Mouse (Mus musculus) adrenal gland, postnatal 36 days (tissue): Measurements from ENCODE around the gene Cfap43. TPM values are rescaled to one million over a fixed set of nuclear protein-coding genes. Genes with fewer than 3 reads are reported as not detected.
A peak's percentile ranks its signal among the peaks of the same experiment; 100 is the strongest.

Experiments
- DNase-seq, 2 experiments: peaks; one replicate each; pipeline ENCODE4 v3.0.0; 2021; ENCODE audit warnings: mixed read lengths in 1 of 2
- total RNA-seq, 2 experiments: library from RNA; stranded (reverse); gene quantifications; 2 replicates each; pipeline ENCODE4 v1.2.3; 2021

The Cfap43 gene
- total RNA-seq, 2 experiments from 2014 or later, result not detected

DNA sequence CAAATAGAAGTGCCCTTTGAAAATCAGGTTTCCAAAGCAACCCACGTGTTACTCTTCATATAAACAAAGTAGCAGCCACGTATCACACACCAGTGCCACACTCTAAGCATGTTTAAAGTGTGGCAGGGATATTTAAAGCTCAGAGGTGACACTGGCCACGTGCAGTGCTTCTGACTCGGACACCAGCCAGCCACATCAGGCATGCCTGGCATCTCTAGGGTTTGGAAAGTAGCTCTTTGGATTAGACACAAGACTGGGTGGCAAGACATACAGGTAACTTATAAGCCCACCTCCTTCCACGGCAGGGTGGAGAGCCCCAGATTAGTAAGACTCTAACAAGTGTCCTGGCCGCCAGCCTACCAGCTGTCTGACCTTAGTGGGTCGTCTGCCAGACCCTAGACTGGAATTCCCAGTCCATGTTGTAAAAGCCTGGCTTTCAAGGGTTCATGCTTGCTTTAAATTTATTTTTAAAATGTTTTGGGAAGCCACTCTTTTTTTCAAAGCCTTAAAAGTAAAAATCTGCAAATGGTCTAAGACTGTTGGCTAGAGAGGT is 33.8 kb downstream of the Cfap43 start:
- no peak for DNase-seq

DNA sequence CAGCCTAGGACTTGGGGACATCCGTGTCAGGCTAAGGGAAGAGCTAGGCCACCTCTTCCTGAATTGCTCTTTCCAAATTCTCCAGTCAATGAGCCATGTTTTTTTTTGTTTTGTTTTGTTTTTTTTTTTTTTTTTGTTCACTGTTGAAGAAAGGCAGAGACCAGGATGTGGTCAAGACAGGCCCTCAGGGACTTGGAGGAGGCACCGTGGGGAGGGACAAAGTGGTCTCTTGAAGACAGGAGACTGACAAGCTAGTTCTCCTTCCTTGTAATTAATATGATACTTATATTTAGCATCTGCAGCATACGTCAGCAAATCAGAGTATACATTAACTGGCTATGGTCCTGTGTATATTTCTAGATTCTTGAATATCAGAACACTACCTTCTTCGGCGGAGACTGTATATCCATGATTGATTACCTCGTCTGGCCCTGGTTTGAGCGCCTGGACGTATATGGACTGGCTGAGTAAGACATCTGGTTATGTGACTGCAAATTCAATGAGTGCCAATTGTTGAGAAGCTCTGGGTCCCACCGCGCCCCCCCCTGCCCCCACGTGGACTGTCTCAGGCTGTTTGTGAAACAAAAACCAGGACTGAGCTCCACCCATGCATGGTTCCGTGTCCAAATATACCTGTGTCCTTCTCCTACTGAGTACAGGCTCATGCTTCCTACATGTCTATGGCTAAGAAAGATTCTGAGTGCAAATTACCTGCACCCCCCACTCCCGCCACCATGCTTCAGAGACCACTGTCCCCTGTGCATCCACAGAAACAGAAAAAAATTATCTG is 34.6 kb downstream of the Cfap43 start:
- no peak for DNase-seq

GRCm38 (mm10) chr19:47882882-47883254 is 36.2 kb downstream of the Cfap43 start:
- no peak for DNase-seq

DNA sequence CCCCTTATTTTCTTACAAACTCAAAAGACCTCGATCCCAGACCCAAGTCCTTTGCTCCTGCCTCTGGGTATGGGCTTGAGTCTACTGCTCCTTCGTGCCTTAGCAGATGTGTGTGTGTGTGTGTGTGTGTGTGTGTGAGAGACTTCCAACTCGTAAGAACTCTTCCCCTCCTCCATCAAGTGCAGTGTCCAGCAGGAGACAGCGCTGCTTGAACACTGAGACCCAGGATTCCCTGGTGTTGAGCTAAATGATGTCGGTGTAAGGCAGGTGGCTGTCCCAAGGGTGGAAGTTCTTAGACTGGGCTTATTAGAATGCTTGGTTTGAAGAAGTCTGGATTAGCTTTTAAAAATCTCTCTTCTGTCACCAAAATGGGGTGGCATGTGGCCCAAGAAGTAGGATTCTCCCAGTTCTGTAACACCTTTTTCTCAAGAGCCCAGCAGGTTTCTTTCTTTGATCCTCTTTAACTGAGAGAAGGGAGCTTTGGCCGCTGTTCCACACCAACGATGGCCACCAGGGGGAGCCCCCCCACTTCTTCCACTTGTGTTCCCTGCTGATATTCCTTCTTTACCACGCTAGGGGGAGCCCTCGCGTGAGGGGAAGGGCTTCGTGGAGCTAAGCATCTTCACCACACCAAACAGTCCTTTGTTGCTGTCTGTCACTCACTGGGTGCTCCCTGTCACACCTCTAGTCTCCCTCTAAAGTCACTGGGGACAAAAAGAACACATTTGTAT is 36.8 kb downstream of the Cfap43 start:
- peak; percentile 81 to 90 for DNase-seq

- no peak for DNase-seq
Measured at GRCm38 (mm10) chr19:47881538-47881937, 37.5 kb downstream of the Cfap43 start.

DNA sequence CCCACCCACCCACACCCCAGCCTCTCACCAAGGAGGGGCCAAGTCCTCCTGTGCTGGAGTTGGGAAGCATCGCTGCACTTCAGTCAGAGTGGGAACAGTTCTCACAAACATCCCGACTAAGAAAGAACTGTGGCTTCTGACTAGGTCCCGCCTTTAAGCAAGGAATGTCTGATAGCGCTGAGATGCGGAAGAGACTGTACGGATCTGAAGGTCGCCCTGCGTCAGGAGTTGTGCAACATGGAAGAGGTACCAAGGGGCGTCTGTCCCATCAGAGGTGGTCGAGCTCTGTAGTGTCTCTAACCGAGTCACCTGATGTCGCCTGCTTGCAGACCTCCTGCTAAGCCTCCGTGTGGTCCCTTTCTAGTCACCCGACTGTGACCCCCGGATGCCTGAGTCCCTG is 42.8 kb downstream of the Cfap43 start:
- DNase-seq, result no peak

GRCm38 (mm10) chr19:47871515-47871914 is 47.6 kb downstream of the Cfap43 start:
- no peak for DNase-seq

DNA sequence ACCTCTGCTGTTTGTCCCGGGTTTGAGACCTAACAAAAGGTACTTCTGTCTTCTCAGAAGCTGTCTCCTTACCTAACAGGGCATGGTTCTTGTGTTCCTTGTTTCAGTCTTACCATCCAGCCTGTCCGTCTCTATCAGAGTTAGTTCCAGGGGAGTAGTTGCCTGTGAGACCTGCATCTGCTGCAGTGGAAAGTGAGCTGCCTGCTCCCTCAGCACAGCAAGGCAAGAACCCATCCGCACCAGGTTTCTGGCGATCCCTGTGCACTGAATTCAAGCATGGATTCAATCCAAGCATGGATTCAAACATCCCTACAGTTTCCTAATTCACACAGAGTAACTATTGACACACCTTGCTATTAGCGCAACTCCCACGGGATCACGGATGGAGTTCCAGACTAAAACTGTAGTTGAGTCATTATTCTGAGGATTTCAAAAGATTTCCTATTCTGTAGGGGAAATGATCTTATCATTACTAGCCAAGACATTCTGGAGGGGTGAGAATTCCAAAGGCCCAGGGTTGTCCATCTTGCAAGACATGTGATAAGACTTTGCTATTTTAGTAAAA is 48.9 kb downstream of the Cfap43 start:
- no peak for DNase-seq

- no peak for DNase-seq
Measured at GRCm38 (mm10) chr19:47869516-47869915, 49.6 kb downstream of the Cfap43 start.

DNA sequence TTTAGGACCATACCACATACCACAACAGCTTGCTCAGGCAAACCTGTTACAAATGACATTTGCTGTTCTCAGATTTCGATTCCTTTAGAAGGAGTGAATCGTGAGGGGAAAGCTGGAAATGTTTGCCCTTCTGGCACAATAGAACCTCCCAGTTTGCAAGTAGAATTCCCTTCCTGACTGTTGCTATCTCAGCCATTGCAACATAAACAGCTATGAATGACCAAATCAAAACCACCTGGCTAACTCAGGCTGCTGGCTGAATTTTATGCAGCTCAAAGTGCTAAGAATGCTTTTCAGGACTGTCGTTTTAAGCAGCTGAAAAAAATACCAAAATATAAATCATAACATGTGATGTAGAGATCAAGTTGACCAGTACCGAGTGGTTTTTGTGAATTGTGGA is 50.1 kb downstream of the Cfap43 start:
- DNase-seq, result no peak

DNA sequence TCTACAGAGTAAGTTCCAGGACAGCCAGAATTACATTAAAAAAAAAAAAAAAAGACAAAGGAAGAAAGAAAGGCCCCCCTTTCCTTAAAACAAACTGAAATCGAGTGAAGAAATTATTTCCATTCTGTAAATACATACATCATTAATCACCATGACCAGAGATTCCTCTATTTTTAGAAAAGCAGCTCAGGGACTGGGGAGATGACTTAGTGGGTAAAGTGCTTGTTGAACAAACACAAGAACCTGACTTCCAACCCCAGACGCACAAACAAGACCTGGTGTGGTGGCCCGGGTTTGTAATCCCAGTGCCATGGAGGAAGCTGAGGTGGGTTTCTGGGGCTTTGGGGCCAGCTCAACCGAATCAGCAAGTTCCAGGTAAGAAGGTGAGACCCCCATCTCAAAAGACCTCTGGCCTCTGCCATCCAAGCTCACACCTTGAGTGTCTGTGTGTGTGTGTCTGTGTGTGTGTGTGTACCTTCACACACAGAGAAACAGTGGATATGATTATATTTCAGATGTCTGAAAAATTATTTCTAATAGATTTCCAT is 51.4 kb downstream of the Cfap43 start:
- no peak for DNase-seq

DNA sequence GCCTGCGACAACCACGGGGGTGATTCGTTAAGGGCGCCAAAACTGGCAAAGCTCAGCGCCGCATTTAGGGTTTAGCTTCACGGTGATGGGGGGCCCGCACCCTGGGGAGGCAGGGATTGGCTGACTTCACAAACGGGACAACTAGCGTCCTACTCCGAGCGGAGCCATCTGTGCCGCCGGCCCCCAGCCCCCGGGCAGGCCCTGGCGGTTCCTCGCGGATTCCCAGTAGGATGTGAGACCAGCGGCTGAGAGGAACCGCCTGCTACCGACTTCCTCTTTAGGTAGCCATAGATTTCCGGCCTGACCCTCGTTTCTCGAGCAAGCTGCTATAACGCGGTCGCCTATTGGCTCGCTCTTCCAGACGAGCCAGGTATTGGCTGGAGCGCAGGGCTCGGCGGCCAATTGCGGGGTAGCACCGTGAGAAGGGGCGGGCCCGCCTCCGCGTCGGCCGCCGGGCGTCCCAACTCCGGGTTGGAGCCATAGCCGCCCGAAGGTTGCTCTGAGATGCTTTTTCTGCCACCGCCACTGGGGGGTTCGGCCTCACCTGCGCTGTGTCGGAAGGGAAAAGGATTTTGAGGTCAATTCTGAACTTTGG is 53.6 kb downstream of the Cfap43 start, which contains the start of gene Gsto2:
Gene Gsto2, plus strand, starts transcription at position 182 of the 595 bp plus-strand sequence.
- peak; percentile 96 to 97 for DNase-seq

GRCm38 (mm10) chr19:47864721-47865120 is 54.4 kb downstream of the Cfap43 start:
- DNase-seq, result no peak

- no peak for DNase-seq
Measured at GRCm38 (mm10) chr19:47864051-47864450, 55.0 kb downstream of the Cfap43 start.

DNA sequence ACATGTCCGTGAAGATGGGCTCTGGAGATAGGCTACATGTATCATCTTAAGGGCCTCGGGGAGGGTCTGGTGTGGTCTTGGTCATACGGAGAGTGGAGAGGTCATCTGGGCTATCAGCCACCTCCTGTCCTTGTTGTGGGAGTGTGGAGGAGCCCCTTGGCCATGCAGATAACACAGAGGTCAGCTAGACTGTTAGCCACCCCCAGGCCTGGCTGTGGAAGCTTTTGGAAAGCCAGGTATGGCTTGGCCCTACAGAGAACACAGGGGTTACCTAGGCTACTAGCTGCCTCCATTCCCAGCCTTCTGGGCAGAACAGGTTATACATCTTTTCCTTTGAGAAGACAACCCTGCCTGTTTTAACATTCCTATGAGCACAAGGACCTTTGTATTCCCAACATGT is 56.5 kb downstream of the Cfap43 start:
- DNase-seq, result no peak

GRCm38 (mm10) chr19:47859180-47859579 is 59.9 kb downstream of the Cfap43 start:
- no peak for DNase-seq

DNA sequence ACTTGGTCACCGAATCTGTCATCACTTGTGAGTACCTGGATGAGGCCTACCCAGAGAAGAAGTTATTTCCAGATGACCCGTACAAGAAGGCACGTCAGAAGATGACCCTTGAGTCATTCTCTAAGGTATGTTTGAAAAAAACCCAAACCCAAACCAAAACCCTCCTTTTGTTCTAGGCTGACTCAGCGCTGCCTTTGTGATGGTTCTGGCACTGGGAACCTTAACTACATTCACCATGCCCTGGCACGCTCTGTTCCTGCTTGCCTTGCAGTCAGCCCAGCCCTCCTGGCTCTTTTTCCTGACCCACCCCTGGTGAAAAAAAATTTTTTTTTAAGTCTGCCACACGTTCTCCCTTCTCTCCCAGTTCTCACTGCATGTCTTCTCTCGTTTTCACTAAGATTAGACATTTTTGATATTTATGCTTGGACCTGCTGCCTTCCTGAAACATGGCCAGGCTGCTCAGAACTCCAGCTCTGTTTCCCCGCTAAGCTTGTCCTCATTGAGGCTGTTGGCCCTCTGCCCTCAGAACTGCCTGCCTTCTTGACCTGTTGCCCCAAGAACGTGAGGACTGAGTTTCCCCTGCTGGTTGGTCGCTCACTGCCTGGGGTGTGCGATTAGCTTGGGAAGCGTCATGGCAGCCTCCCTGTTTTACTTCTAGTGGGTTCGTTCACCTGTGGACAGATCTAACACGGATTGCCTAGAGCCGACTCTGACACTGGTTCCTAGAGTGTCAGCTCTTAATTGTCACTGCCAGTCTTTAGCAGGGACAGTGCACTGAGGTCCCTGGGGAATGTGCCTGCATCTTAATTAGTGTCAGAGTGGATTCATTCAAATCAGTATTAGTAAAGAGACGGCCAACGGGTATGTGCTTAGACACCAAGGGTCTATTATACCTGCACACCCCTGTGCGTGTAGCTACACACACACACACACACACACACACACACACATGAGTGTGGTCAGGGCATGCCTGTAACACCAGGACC is 60.8 kb downstream of the Cfap43 start:
- no peak for DNase-seq

DNA sequence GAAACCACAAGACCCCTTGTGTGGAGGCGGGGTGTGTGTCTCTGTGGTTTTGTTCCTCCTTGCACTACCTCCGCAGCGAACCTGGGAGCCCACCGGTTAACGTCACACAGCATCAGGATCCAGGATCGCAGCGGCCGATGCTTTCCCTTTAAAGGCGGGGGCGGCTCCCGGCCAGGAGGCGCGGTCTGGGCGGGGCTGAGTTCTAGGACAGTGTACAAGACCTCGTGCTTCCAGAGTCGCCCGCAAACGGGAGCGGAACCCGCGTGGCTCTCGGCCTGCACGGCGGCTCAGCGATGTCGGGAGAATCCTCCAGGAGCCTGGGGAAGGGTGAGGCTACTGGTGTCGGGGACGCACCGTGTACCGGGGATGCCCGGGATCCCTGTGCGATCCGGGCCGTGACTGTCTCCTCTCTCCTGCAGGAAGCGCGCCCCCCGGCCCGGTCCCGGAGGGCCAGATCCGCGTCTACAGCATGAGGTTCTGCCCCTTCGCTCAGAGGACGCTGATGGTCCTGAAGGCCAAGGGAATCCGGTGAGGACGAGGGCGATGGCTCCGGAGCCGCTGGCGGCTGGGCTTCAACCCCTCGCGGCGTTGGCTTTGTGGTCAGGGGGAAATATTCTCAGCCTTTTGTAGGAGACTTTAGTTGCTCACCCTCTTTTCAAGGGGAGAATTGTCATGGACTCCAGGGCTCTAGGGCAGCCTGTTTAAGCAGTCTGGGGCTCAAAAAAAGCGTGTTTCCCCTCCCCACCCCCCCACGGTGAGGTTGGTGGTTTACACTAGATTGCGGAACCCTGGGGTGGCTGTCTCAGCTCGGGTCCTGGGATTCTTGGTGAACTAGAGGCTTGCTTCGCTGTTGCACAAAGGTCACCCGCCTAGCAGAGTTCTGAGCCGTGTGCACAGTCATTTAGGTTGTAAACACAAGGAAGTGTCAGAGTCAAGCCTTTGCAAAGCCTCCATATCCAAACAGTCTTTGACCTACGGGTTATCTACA is 64.0 kb downstream of the Cfap43 start, which contains the start of gene Gsto1:
Gene Gsto1, plus strand, starts transcription at position 175 of the 988 bp plus-strand sequence.
- DNase-seq, result peak; percentile 96
